Mouse (Mus musculus): Measurements from ENCODE around the gene Gm13287.
"Not testable (repeated sequence)": the region's sequence is repeated elsewhere in the genome, so short reads cannot be mapped to it uniquely, and the experiment has no call there.

Gm13287 gene

GRCm38 (mm10) chr4:88802954-88803353, at the start of gene Gm13287:
Gene Gm13287, plus strand, starts transcription at chr4:88803254.
- in situ Hi-C loops (cut with MboI), result not testable (repeated sequence)

DNA sequence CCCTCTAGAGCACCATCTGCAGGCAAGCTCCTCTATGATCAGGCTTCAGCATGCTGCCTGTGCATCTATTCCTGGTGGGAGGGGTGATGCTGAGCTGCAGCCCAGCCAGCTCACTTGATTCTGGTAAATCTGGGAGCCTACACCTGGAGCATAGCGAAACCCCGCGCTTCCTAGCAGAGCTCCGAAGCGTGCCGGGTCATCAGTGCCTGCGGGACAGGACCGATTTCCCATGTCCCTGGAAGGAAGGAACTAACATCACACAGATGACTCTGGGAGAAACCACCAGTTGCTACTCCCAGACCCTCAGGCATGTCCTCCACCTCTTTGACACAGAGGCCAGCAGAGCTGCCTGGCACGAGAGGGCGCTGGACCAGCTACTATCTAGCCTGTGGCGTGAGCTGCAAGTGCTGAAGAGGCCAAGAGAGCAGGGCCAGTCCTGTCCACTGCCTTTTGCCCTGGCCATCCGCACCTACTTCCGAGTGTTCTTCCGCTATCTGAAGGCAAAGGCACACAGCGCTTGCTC, 48.2 kb upstream of the Gm13287 start, which contains the start of gene Gm13271:
Gm13271 (plus strand) TSS at position 51 of the 523 bp plus-strand sequence.
- in situ Hi-C loops (cut with MboI), result not testable (repeated sequence)

GRCm38 (mm10) chr4:88756581-88757513, 46.2 kb upstream of the Gm13287 start:
- in situ Hi-C loops (cut with MboI), result not testable (repeated sequence)

DNA sequence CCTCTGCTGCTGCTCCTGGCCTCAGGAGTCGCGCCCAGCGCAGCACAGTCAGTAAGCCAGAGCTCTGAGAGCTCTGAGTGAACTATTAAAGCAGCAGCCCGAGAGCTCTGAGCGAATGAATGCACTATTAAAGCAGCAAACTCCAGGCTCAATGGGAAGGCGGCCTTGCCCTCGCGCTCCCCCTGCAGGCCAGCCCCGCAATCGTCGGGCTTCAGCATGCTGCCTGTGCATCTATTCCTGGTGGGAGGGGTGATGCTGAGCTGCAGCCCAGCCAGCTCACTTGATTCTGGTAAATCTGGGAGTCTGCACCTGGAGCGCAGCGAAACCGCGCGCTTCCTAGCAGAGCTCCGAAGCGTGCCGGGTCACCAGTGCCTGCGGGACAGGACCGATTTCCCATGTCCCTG, 45.4 kb upstream of the Gm13287 start:
- in situ Hi-C loops (cut with MboI), result not testable (repeated sequence)

GRCm38 (mm10) chr4:88758751-88759150, 44.3 kb upstream of the Gm13287 start:
- in situ Hi-C loops (cut with MboI), result not testable (repeated sequence)

DNA sequence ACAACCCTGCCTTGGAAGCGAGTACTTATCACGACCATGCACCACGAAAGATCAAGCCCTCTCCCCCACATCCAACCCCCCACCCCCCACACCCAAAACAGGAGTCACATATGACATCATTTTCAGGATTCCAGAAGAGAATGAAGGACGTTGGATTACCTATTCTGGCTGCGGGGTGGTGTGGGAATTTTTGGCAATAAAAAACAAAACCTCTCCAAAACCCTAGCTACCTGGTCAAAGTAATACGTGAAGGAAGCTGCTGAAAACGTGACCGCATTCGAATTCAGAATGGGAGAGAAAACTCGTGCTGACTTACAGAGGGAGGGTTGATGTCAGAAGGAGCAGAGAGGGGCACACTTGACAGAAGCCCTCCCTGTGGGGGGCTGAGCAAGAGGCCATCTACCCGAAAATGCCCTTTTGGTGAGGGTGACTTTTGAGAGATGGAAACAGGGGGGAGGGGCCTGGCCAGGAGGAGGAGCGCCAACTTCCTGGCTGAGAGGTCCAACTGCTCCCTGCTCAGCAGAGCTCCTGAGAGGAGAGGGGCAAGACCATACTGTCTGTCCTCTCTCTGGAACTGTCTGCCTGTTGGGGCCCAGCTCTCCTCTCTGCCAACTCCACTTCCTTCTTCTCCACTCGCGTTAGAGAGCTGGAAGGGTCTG, 43.3 kb upstream of the Gm13287 start, which contains the start of gene Gm13283:
Gm13283 (plus strand) TSS at position 510 of the 659 bp plus-strand sequence.
- in situ Hi-C loops (cut with MboI), result not testable (repeated sequence)

DNA sequence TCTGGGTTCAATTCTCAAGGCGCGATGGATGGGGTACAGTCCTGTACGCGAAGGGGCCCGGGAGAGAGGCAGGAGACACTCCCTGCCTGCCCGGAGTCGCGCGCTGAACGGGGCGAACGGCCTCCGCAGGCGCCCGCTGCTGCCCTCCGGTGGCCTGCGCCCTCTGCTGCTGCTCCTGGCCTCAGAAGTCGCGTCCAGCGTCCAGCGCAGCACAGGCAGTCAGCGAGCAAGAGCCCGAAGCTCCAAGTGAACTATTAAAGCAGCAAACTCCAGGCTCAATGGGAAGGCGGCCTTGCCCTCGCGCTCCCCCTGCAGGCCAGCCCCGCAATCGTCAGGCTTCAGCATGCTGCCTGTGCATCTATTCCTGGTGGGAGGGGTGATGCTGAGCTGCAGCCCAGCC, 42.6 kb upstream of the Gm13287 start:
- in situ Hi-C loops (cut with MboI), result not testable (repeated sequence)

DNA sequence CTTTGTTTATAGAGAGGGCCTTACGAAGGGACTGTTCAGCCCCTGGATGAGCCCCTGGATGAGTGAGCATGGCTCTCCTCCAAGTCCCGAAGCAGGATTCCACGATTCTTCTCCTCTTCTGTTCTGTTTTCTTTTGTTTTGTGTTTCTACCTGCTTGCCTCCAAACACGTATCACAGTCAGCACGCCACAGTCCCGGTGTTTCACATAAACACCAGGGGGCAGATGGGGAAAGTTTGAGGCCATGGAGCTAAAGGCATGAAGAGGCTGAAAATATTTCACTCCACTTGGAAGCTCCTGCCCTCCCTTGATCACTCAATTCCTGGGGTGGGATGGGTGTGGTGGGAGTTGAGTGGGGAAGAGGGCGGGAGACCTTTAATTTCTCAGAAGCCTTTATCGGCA, 41.3 kb upstream of the Gm13287 start:
- in situ Hi-C loops (cut with MboI), result not testable (repeated sequence)

- in situ Hi-C loops (cut with MboI), result not testable (repeated sequence)
Measured at GRCm38 (mm10) chr4:88762341-88762740, 40.7 kb upstream of the Gm13287 start.

DNA sequence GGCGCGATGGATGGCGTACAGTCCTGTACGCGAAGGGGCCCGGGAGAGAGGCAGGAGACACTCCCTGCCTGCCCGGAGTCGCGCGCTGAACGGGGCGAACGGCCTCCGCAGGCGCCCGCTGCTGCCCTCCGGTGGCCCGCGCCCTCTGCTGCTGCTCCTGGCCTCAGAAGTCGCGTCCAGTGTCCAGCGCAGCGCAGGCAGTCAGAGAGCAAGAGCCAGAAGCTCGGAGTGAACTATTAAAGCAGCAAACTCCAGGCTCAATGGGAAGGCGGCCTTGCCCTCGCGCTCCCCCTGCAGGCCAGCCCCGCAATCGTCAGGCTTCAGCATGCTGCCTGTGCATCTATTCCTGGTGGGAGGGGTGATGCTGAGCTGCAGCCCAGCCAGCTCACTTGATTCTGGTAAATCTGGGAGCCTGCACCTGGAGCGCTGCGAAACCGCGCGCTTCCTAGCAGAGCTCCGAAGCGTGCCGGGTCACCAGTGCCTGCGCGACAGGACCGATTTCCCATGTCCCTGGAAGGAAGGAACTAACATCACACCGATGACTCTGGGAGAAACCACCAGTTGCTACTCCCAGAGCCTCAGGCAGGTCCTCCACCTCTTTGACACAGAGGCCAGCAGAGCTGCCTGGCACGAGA, 39.6 kb upstream of the Gm13287 start:
- in situ Hi-C loops (cut with MboI), result not testable (repeated sequence)

GRCm38 (mm10) chr4:88773534-88773933, 29.5 kb upstream of the Gm13287 start, which contains the start of gene Gm13290:
Gene Gm13290, plus strand, starts transcription at chr4:88773834.
- in situ Hi-C loops (cut with MboI), result not testable (repeated sequence)

- in situ Hi-C loops (cut with MboI), result not testable (repeated sequence)
Measured at GRCm38 (mm10) chr4:88776622-88777021, 26.4 kb upstream of the Gm13287 start, which contains the start of gene Gm13289. Gene Gm13289, plus strand, starts transcription at chr4:88776922.

DNA sequence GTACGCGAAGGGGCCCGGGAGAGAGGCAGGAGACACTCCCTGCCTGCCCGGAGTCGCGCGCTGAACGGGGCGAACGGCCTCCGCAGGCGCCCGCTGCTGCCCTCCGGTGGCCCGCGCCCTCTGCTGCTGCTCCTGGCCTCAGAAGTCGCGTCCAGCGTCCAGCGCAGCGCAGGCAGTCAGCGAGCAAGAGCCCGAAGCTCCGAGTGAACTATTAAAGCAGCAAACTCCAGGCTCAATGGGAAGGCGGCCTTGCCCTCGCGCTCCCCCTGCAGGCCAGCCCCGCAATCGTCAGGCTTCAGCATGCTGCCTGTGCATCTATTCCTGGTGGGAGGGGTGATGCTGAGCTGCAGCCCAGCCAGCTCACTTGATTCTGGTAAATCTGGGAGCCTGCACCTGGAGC, 23.5 kb upstream of the Gm13287 start, which contains the start of gene Gm13272:
Gm13272 (plus strand) TSS at position 301 of the 400 bp plus-strand sequence.
- in situ Hi-C loops (cut with MboI), result not testable (repeated sequence)

DNA sequence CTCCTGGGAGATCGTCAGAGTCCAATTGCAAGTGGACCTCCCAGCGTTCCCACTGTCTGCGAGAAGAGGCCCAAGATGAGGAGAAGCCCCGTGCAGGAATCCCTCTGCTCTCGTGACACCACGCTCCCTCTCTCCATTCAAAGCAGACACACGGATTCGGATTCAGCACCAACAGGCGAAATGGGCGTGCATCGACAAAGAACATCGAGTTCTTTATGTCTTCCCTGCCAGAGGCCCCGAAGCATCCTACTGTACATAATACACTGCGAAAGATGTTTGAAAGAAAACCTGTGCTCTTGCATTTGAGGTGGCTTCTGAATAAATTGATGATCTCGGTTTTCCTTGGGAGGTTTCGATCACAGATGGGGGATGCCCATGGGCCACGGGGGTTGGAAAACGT, 22.7 kb upstream of the Gm13287 start:
- in situ Hi-C loops (cut with MboI), result not testable (repeated sequence)

DNA sequence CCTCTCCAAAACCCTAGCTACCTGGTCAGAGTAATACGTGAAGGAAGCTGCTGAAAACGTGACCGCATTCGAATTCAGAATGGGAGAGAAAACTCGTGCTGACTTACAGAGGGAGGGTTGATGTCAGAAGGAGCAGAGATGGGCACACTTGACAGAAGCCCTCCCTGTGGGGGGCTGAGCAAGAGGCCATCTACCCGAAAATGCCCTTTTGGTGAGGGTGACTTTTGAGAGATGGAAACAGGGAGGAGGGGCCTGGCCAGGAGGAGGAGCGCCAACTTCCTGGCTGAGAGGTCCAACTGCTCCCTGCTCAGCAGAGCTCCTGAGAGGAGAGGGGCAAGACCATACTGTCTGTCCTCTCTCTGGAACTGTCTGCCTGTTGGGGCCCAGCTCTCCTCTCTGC, 21.2 kb upstream of the Gm13287 start, which contains the start of gene Ifnz:
Ifnz (plus strand) TSS at position 301 of the 400 bp plus-strand sequence.
- in situ Hi-C loops (cut with MboI), result not testable (repeated sequence)

GRCm38 (mm10) chr4:88782335-88782734, 20.7 kb upstream of the Gm13287 start:
- in situ Hi-C loops (cut with MboI), result not testable (repeated sequence)

GRCm38 (mm10) chr4:88785409-88785808, 17.6 kb upstream of the Gm13287 start, which contains the start of gene Gm13276:
Gene Gm13276, plus strand, starts transcription at chr4:88785709.
- in situ Hi-C loops (cut with MboI), result not testable (repeated sequence)

DNA sequence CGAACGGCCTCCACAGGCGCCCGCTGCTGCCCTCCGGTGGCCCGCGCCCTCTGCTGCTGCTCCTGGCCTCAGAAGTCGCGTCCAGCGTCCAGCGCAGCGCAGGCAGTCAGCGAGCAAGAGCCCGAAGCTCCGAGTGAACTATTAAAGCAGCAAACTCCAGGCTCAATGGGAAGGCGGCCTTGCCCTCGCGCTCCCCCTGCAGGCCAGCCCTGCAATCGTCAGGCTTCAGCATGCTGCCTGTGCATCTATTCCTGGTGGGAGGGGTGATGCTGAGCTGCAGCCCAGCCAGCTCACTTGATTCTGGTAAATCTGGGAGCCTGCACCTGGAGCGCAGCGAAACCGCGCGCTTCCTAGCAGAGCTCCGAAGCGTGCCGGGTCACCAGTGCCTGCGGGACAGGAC, 14.7 kb upstream of the Gm13287 start, which contains the start of gene Gm13277:
Gm13277 (plus strand) TSS at position 231 of the 400 bp plus-strand sequence.
- in situ Hi-C loops (cut with MboI), result not testable (repeated sequence)

- in situ Hi-C loops (cut with MboI), result not testable (repeated sequence)
Measured at GRCm38 (mm10) chr4:88791250-88791649, 11.8 kb upstream of the Gm13287 start, which contains the start of gene Gm13278. Gene Gm13278, plus strand, starts transcription at chr4:88791550.

GRCm38 (mm10) chr4:88793936-88794675, 8.9 kb upstream of the Gm13287 start, which contains the start of gene Gm13275:
Gene Gm13275, plus strand, starts transcription at chr4:88794487.
- in situ Hi-C loops (cut with MboI), result not testable (repeated sequence)
